Mouse (Mus musculus) ES-Bruce4 (cell line): ENCODE data around the gene Myo5a. TPM values are rescaled to one million over a fixed set of nuclear protein-coding genes. Genes with fewer than 3 reads are reported as not detected.

Experiments
- H3K27ac ChIP-seq: 2 replicates; pipeline ENCODE4 v1.5.1; 2012; ENCODE audit warnings: low read length, inconsistent platforms; ENCODE audit not compliant: insufficient read depth
- H3K27me3 ChIP-seq: 2 replicates; pipeline ENCODE4 v1.6.1; 2012; ENCODE audit warnings: mild to moderate bottlenecking, low read length, inconsistent platforms; ENCODE audit not compliant: control insufficient read depth, poor library complexity, insufficient read depth, severe bottlenecking
- H3K36me3 ChIP-seq: 2 replicates; pipeline ENCODE4 v1.6.1; 2012; ENCODE audit warnings: inconsistent platforms, mild to moderate bottlenecking, low read length, moderate library complexity; ENCODE audit not compliant: control insufficient read depth, poor library complexity, insufficient read depth, severe bottlenecking
- H3K4me1 ChIP-seq: one replicate; pipeline ENCODE4 v1.8.1; 2011; ENCODE audit warnings: low read length; ENCODE audit not compliant: control insufficient read depth, insufficient read depth
- H3K4me3 ChIP-seq: 2 replicates; pipeline ENCODE4 v1.5.1; 2011; ENCODE audit warnings: low read depth, mild to moderate bottlenecking, low read length
- H3K9ac ChIP-seq: 2 replicates; pipeline ENCODE4 v1.6.1; 2012; ENCODE audit warnings: low read depth, mild to moderate bottlenecking, inconsistent platforms; ENCODE audit not compliant: poor library complexity, severe bottlenecking
- H3K9me3 ChIP-seq: replicated peaks from 2 replicates; pipeline ENCODE4 v1.6.1; 2012; ENCODE audit warnings: mild to moderate bottlenecking, low read length, inconsistent platforms; ENCODE audit not compliant: control insufficient read depth, poor library complexity, insufficient read depth, severe bottlenecking
- CTCF ChIP-seq: IDR thresholded peaks from one replicate; pipeline ENCODE4 v1.8.1; 2011; ENCODE audit warnings: low read depth, low read length
- EP300 ChIP-seq: IDR thresholded peaks from 2 replicates; pipeline ENCODE4 v1.6.1; 2011; ENCODE audit warnings: low read depth, low read length; ENCODE audit not compliant: insufficient read depth
- POLR2A ChIP-seq: IDR thresholded peaks from one replicate; pipeline ENCODE4 v1.8.1; 2011; ENCODE audit warnings: low read length; ENCODE audit not compliant: insufficient read depth
- polyA plus RNA-seq: library from polyadenylated mRNA; stranded (reverse); fragments of >200 nt; gene quantifications from 2 replicates; pipeline ENCODE4 v1.2.4, GENCODE M21; 2011; ENCODE audit warnings: low read depth; ENCODE audit not compliant: missing spikeins, insufficient read depth, insufficient read length

The Myo5a gene
- polyA plus RNA-seq, 1 experiment: 91.8 TPM

- no peak for TF ChIP-seq POLR2A
- TF ChIP-seq EP300: no peak
- TF ChIP-seq CTCF: no peak
- Histone ChIP-seq H3K36me3 (peaks cover 4% of the 10 kb centered on the region; the same call in 1 of the 2 replicates), H3K4me3 (no peak overlapping the region), H3K27me3 (no peaks in the 10 kb centered on the region), H3K9ac (no peak overlapping the region), H3K9me3 (no peaks in the 10 kb centered on the region), H3K4me1 (no peaks in the 10 kb centered on the region), H3K27ac (no peak overlapping the region)
Measured at GRCm38 (mm10) chr9:75214743-75215413, 144.1 kb downstream of the Myo5a start.

GRCm38 (mm10) chr9:75219942-75220341 lies 149.1 kb downstream of the Myo5a start:
- Histone ChIP-seq H3K4me1 (no peaks in the 10 kb centered on the region), H3K36me3 (peaks cover 1% of the 10 kb centered on the region; the same call in 1 of the 2 replicates), H3K9me3 (no peaks in the 10 kb centered on the region), H3K27me3 (no peaks in the 10 kb centered on the region), H3K9ac (no peak overlapping the region), H3K27ac (no peak overlapping the region), H3K4me3 (no peak overlapping the region)
- TF ChIP-seq EP300 (no peak), POLR2A (no peak), CTCF (no peak)

- Histone ChIP-seq H3K9me3 (no peaks in the 10 kb centered on the region), H3K27ac (no peak overlapping the region), H3K4me1 (no peaks in the 10 kb centered on the region), H3K9ac (no peak overlapping the region), H3K36me3 (no peaks in the 10 kb centered on the region; the same call in 1 of the 2 replicates), H3K27me3 (no peaks in the 10 kb centered on the region), H3K4me3 (no peak overlapping the region)
- TF ChIP-seq CTCF (no peak), EP300 (no peak), POLR2A (no peak)
Measured at GRCm38 (mm10) chr9:75221420-75222287, 150.8 kb downstream of the Myo5a start.

- Histone ChIP-seq H3K27ac (no peak within 1 kb of the TSS), H3K9ac (peak within 1 kb of the TSS; percentile 39), H3K27me3 (no peaks in the 10 kb centered on the region), H3K9me3 (no peaks in the 10 kb centered on the region), H3K4me3 (peak within 1 kb of the TSS; percentile 63), H3K4me1 (peaks cover 5% of the 10 kb centered on the region), H3K36me3 (no peaks in the 10 kb centered on the region)
- TF ChIP-seq EP300: no peak
- TF ChIP-seq CTCF: no peak
- TF ChIP-seq POLR2A: no peak
Measured at GRCm38 (mm10) chr9:75231841-75232746, 161.3 kb downstream of the Myo5a start, which contains the start of gene Myo5c. Gene Myo5c (plus strand): TSS chr9:75232020.

- Histone ChIP-seq H3K27ac (no peak overlapping the region), H3K4me1 (peaks cover 5% of the 10 kb centered on the region), H3K36me3 (no peaks in the 10 kb centered on the region), H3K4me3 (no peak overlapping the region), H3K9me3 (no peaks in the 10 kb centered on the region), H3K9ac (no peak overlapping the region), H3K27me3 (no peaks in the 10 kb centered on the region)
- TF ChIP-seq CTCF: no peak
- TF ChIP-seq EP300: no peak
- TF ChIP-seq POLR2A: no peak
Measured at GRCm38 (mm10) chr9:75232860-75233259, 162.0 kb downstream of the Myo5a start.
